Mouse (Mus musculus): ENCODE measurements at regions not wholly inside any gene's neighbourhood (a gene's known extent, or its start where the extent isn't known, plus 50 kb on each side); places are given as distances from the start of the nearest gene placed in this dataset.

GRCm38 (mm10) chr2:128538736-128539135 lies 52.3 kb upstream of the Spdye4c start:
- TF ChIP-seq CTCF (IDR thresholded peaks at IDR 0.05; ENCODE audit: low read depth, low read length) (no peak), POLR2A (IDR thresholded peaks at IDR 0.05; ENCODE audit: borderline replicate concordance, low read depth, low read length) (no peak)

All from bone marrow macrophage, adult 2 months (primary cell).